Mouse (Mus musculus): Measurements from ENCODE around the gene Pon2.

The Pon2 gene

DNA sequence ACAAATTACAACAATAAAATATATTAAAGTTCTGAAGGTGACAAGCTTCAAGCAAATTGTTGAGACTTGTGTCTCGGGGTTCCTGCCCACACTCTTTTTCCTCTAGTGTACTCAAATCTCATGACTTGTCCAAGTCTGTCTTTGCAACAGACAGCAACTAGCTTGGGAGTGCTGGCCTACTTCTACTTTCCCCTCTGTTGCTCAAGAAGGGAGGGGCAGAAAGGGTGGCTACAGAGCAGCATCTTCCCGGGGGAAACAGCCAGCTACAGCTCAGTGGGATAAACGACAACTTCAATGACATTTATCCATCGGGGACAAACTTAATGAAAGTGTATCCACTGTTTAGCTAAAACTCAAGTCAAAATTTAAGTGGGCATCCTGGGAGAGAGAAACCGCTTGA, 5.4 kb downstream of the Pon2 start:
- no peak for DNase-seq (ENCODE audit: low read depth, low spot score)

- no peak for DNase-seq (ENCODE audit: low read depth, low spot score)
These were observed 6.8 kb downstream of the Pon2 start for GRCm38 (mm10) chr6:5291450-5291849.

- no peak for DNase-seq (ENCODE audit: low read depth, low spot score)
These were observed 10.3 kb downstream of the Pon2 start for GRCm38 (mm10) chr6:5287919-5288318.

- DNase-seq (ENCODE audit: low read depth, low spot score), result no peak
These were observed 10.9 kb downstream of the Pon2 start for GRCm38 (mm10) chr6:5287392-5287791.

DNA sequence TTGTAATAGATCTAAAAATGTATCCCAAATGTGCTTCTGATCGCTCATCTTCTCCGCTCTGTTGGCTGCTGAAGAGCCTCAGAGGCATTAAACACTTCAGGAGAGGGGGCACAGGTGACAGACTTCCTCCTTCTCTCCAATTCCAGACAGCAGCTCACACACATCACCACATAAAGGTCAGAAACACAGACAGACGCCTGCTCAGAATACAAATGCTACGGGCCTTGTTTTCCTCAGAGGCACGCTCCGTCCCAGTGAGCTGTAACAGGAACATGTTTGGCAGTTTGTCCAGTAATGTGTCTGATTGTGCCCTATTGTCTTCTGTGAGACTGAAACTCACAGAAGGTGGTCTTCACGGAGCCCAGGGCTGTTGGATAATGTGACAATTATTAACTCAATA, 15.8 kb downstream of the Pon2 start:
- DNase-seq (ENCODE audit: low read depth, low spot score), result no peak

DNA sequence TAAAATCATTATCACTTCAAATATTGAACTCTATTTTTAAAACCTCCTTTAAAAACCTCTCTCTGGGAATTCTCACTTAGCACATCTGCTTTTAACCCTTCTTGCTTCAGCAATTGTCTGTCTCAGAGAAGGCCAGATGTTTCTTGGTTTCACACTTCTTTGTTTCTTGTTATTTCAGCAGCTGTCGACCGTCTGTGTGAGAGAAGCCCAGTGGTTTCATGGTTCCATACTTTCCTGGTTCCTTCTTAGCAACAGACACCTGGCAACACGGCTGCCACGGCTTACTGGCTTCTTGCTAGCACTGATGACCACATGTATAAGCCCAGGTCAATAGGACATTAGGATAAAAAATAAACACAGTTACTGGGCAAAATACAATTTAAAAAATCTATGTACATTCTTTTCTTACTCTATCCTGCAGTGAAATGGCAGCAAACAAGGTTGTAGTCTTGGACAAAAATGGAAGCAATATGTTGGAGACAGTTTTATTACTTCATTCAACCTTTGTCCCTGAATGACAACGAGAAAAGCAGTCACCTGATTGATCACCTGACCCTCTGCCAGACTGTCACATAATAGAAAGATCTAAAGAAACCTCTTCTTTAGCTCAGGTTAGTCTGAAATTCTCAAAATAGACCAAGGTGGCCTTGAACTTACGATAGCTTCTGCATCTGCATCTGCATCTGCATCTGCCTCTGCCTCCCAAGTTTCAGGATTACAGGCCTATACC, 17.5 kb downstream of the Pon2 start:
- no peak for DNase-seq (ENCODE audit: low read depth, low spot score)

DNA sequence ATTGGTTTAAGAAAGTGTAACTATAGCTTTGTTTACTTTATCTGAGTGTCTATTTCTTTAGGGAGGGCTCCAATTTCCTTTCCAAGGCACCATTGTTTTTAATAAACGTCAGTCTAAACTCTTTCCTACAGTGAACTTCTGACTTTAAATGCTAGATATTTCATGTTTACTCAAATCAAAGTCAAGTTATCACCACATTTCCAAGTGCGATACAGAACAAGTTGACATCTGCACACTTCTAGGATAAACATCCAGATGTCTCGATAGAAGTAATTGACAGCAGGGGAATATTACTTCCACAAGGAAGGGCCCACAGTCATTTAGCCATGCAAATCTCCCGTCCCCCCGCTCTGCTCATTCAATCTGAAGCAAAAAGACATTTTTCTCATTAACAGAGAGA, 20.3 kb downstream of the Pon2 start:
- no peak for DNase-seq (ENCODE audit: low read depth, low spot score)

DNA sequence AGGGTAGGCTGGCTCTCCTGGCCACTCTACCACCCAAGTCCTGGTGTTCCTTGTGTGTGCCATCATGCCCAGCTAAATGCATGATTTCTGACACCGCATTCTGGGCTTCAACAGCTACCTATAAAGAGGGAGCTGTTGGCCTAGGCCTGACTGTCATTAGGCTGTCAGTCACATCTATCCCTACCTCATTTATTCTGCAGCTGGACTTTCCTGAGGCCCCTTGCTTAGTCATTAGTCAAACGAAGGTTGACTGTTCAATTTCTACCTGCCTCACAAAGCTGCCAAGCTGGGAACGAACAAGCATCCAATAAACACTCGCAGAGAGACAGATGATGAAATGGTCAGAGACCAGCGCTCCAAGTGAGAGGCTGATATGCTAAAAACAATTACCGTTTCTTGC, 28.6 kb downstream of the Pon2 start:
- DNase-seq (ENCODE audit: low read depth, low spot score), result no peak

DNA sequence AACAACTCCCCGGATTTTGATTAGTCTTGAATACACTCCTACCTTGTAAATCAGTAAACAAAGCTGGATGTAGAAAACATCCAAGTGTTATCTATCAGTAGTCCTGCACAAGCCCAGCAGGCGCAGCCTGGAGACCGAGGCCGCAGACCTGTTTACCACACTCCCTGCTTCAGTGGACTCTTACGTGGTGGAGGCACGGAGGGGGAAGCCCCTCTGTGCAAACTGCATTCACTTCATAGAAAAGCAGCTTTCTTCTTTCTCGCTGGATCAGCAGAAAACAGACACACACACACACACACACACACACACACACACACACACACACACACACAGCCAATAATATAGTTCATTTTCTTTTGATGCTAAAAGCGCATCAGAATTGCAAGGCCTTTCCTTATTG, 33.5 kb downstream of the Pon2 start:
- no peak for DNase-seq (ENCODE audit: low read depth, low spot score)

DNA sequence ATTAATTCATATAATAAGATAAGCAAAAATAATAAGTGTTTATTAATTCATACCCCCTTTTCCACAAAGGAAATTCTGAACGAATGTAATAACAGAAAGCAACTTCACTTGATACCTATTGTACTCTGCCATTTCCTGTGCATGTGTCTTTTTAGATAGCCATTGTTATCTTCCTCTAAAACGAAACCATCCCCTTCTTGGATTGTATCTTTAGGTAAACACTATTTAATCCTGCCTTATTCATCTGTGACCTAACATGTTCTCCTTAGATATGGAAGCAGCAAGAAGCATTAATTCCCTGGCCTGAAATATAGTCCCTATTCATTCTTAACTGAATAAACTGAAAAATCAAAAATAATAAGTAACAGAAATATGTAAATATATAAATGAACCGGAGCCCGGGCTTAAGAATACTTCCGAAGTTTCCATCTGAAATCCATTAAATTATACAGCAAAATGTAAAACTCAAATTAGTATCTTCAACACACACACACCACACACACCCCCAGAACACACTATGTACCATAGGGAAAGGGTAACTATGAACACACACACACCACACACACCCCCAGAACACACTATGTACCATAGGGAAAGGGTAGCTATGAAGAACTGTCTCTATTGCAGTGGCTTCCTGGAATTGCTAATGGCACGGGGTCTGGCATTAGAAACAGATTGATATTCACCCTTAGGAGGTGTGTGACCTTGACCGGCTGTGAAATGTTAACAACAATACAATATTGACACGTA, 34.8 kb downstream of the Pon2 start:
- no peak for DNase-seq (ENCODE audit: low read depth, low spot score)

DNA sequence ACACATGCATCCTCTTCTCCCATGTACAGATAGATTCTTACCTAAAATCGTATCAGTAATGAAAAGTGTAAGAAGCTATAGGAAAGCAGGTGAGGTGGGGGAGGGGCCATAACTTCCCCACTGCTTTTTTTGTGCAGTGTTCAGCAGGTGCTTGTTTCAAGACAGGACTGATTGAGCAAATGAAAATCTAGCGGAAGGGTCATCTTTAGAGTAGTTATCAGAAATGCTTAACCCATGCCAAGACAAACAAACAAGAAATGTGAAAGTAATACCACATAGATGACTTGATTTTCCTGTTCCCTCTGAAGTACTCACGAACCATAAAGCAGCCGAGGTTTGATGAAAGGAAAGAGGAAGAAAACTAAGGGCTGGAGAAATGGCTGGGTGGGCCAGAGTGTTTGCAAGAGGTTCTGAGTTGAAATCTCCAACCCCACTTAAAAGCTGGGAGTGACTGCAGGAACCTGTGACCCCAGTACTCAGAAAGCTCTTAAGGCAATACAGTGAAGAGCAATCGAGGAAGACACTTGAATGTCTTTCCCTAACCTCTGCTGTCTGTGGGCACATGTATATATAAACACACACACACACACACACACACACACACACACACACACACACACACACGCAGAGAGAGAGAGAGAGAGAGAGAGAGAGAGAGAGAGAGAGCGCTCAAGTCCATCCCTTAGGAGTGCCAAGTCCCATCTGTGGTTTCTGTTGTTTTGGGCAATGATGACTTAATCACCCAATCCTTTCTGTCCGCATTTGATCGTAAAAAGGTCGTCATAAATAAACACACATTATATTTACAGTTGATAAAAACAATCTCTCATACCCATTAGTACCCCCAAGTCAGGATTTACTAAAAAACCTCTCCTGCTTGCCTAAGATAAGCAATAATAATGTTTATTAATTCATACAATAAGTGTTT, 35.7 kb downstream of the Pon2 start:
- no peak for DNase-seq (ENCODE audit: low read depth, low spot score)

DNA sequence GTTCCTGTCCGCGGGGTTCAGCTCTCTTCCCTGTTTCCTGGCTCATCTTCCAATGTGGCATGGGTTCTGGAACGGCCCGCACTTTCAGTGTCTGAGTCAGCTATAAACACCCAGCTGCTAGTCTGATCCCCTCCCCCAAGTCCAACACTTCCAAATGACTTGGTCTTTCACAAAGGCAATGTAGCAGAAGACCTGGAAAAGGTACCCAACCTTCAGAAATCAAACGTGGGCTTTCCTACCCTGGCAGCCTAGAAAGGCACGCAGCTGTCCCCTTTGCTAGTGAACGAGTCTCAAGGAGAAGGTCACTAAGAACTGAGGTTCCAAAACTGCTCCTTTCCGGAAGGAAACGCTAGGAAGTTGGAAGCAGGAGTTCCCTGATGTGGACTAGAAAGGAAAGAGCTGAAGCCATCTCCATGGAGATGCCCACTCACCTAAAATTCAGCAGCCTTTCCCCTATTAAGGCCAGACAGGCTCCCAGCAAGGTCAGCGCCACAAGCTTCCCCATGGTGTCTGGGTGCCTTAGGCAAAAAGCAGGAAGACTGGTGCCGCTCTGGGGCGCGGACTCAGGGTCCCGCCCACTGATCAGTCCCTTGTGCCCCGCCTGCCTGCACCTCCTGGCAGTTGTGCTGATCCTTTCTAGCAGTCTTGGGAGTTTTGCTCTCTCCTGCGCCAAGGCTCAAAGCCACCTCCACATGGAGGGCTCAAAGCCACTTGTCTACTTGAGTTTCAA, 42.4 kb downstream of the Pon2 start, which contains the start of gene Pon3:
Gene Pon3, minus strand, starts transcription at position 565 of the 730 bp plus-strand sequence.
- DNase-seq (ENCODE audit: low read depth, low spot score), result no peak

DNA sequence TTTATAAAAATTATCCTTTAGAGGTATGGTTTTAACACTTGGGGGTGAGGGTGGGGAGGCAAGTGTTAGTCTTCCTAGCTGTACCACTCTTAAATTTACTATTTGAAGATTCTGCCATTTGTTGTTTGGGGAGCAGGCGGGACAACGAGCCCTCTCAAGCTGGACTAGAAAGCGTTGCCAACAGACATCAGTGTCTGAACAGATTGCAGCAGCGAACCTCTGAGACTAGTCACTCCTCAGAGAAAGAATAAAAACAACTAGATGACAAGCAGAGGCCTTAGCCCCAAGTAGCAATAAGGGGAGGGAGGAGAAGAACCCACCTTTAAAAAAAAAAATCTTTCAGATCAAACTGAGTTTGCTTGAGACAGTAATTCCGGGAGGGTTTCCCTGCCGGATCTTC, 43.0 kb downstream of the Pon2 start:
- no peak for DNase-seq (ENCODE audit: low read depth, low spot score)

GRCm38 (mm10) chr6:5254869-5255268, 43.4 kb downstream of the Pon2 start:
- DNase-seq (ENCODE audit: low read depth, low spot score), result no peak

DNA sequence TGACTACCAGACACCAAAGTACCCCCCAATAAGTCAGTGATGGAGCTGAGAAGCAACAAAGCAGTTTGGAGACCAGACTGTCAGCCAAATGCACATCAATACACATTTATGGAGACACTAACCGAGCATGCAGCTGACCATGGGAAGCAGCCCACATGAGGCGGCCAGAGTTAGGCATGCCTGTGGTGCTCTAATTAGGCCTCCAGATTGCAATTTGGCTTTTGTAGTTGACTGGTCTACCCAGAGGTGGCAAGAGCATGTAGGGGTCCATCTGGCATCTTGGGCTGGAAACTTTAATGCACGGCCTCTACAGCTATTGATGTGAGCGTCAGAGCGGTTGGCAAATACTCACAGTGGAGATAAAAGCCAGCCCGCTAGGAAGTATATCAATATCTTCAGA, 52.3 kb downstream of the Pon2 start:
- DNase-seq (ENCODE audit: low read depth, low spot score), result no peak

- no peak for DNase-seq (ENCODE audit: low read depth, low spot score)
These were observed 59.5 kb downstream of the Pon2 start for GRCm38 (mm10) chr6:5238799-5239198.

GRCm38 (mm10) chr6:5237510-5237909, 60.7 kb downstream of the Pon2 start:
- DNase-seq (ENCODE audit: low read depth, low spot score), result no peak

GRCm38 (mm10) chr6:5236843-5237371, 61.3 kb downstream of the Pon2 start:
- no peak for DNase-seq (ENCODE audit: low read depth, low spot score)

DNA sequence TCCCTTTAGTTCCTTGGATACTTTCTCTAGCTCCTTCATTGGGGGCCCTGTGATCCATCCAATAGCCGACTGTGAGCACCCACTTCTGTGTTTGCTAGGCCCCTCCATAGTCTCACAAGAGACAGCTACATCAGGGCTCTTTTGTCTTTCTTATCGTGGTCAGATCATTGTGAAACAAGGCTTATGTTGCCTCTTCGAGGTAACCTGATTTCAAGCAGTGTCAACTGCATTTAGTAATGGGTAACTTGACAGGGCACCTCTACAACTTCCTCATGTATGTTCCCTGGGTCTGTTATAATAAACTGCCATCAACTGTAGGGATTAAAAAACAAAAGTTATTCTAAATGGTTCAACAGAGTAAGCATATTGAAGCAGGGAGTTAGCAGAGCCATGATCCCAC, 63.7 kb downstream of the Pon2 start:
- DNase-seq (ENCODE audit: low read depth, low spot score), result no peak

GRCm38 (mm10) chr6:5233812-5234211, 64.4 kb downstream of the Pon2 start:
- DNase-seq (ENCODE audit: low read depth, low spot score), result no peak

DNA sequence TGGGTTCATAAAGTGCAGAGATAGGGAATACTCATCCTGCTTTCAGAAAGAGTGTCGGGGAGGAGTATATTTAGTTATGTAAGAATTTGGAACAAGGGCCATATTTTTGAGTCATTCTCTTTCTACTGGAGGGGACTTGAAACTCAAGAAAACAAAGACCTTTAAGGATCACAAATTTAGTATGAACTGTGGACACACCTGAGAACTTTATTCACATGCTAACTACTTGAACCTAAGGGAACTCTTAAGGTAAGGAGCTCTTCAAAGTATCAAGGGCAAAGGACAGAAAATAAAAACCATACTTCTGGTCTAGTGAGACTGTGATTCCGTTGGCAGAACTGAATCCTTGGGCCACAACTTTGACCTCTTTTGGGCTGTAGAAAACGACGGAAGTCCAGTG, 66.2 kb downstream of the Pon2 start:
- no peak for DNase-seq (ENCODE audit: low read depth, low spot score)

Data from retina, adult 2 months (tissue).